Mouse (Mus musculus) neural tube, embryonic 11.5 days (tissue): ENCODE measurements around the gene Slc25a47. TPM values are rescaled to one million over a fixed set of nuclear protein-coding genes. Genes with fewer than 3 reads are reported as not detected.

ENCODE experiments used
- ATAC-seq: fragments of 200-750 bp; cut with Nextera tagmentation; 2 replicates; pipeline ENCODE4 v1.8.0; 2017; ENCODE audit warnings: moderate number of reproducible peaks, mild to moderate bottlenecking, moderate TSS enrichment, moderate library complexity; ENCODE audit not compliant: insufficient read depth, low FRiP score, low TSS enrichment
- DNase-seq: peaks from one replicate; pipeline ENCODE4 v3.0.0-alpha.2; 2015; ENCODE audit warnings: low spot score
- H3K27ac ChIP-seq: fragments of 300-500 bp; sonication (generic); 2 replicates; pipeline ENCODE4 v1.5.1; 2014; ENCODE audit warnings: low read depth, mild to moderate bottlenecking, low read length
- H3K27me3 ChIP-seq: fragments of 300-500 bp; sonication (generic); 2 replicates; pipeline ENCODE4 v1.6.1; 2014; ENCODE audit warnings: mild to moderate bottlenecking, low read length, mixed read lengths; ENCODE audit not compliant: control insufficient read depth, insufficient read depth
- H3K36me3 ChIP-seq: fragments of 300-500 bp; sonication (generic); 2 replicates; pipeline ENCODE4 v1.6.1; 2014; ENCODE audit warnings: mild to moderate bottlenecking, low read length, moderate library complexity, mixed read lengths; ENCODE audit not compliant: control insufficient read depth, insufficient read depth
- H3K4me1 ChIP-seq: fragments of 300-500 bp; sonication (generic); 2 replicates; pipeline ENCODE4 v1.6.1; 2014; ENCODE audit warnings: low read length, mixed read lengths; ENCODE audit not compliant: control insufficient read depth, insufficient read depth
- H3K4me2 ChIP-seq: fragments of 300-500 bp; sonication (generic); 2 replicates; pipeline ENCODE4 v1.6.1; 2014; ENCODE audit warnings: low read depth, mild to moderate bottlenecking, moderate library complexity
- H3K4me3 ChIP-seq: fragments of 300-500 bp; sonication (generic); 2 replicates; pipeline ENCODE4 v1.5.1; 2014; ENCODE audit warnings: low read depth, low read length
- H3K9ac ChIP-seq: fragments of 300-500 bp; sonication (generic); 2 replicates; pipeline ENCODE4 v1.6.1; 2014; ENCODE audit warnings: mild to moderate bottlenecking, low read length
- H3K9me3 ChIP-seq: fragments of 300-500 bp; sonication (generic); 2 replicates; pipeline ENCODE4 v1.6.1; 2016; ENCODE audit warnings: low read length; ENCODE audit not compliant: control insufficient read depth
- WGBS: fragments of 180-500 bp; shearing (Covaris S2); extraction: QIAGEN DNeasy Blood & Tissue Kit; methylation state at CpG from one replicate; pipeline ENCODE4 v1.1.7; 2014; 5-methylcytosine and 5-hydroxymethylcytosine counted together
- polyA plus RNA-seq: library from polyadenylated mRNA; unstranded; fragments of >200 nt; fragmentation: Nextera tagmentation; extraction: Ambion mirVana; gene quantifications from 2 replicates; pipeline ENCODE4 v1.2.1, GENCODE M21; 2014

Slc25a47 gene
- polyA plus RNA-seq, 1 experiment from 2014 or later = 13.2 TPM

GRCm38 (mm10) chr12:108887077-108887476 lies 51.2 kb downstream of the Slc25a47 start:
- Histone ChIP-seq H3K27ac (no peak overlapping the region), H3K9ac (no peak overlapping the region), H3K36me3 (peaks cover 4% of the 10 kb centered on the region; the same call in 1 of the 2 replicates), H3K9me3 (no peaks in the 10 kb centered on the region), H3K4me1 (no peaks in the 10 kb centered on the region), H3K4me2 (no peak overlapping the region), H3K27me3 (no peaks in the 10 kb centered on the region), H3K4me3 (no peak overlapping the region)
- no peak for ATAC-seq
- WGBS = 92% methylated on average over 4 of the region's 4 CpGs
- no peak for DNase-seq

- Histone ChIP-seq H3K27ac (no peak overlapping the region), H3K4me3 (no peak overlapping the region), H3K4me1 (peaks cover 8% of the 10 kb centered on the region; the same call in 1 of the 2 replicates), H3K27me3 (no peaks in the 10 kb centered on the region), H3K36me3 (peaks cover 4% of the 10 kb centered on the region; the same call in 1 of the 2 replicates), H3K9ac (no peak overlapping the region), H3K4me2 (no peak overlapping the region), H3K9me3 (no peaks in the 10 kb centered on the region)
- 66% methylated on average over 4 of the region's 4 CpGs for WGBS
- no peak for ATAC-seq
- DNase-seq = no peak
Observed at GRCm38 (mm10) chr12:108888632-108889031, 52.8 kb downstream of the Slc25a47 start.

DNA sequence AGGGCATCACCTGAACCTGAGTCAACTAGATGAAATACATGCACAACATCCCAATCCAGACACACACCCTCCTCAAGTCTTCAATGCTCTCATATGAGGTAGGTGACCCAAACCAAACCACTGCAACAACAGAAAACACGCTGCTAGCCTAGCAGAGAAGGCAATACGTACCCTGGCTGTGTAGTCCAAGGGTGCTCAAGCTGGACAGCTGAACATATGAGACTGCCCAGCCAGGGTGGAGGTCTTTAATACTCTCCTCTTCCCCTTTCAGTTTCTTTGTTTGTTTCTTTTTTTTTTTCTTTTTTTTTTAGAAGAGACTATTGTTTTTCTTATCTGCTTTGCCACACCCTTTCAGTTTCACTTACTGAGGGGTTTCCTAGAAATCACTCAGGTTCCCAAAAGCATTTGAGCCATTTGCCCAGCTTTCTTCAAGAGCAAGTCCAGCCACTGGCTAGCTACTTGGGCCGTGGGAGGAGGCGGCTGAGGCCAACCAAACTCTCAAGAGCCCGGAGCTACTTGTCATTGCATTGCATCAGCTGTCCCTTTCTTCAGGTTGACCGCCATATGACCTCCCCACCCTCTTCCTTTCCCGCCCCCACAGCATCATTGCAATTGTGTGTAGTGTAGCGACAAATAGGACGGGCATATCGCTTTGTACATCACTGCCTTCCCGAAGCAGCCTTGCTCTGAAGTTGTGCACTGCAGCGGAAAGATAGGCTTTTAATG lies 57.3 kb downstream of the Slc25a47 start, which contains the start of gene Wdr25:
TSS of gene Wdr25 (plus strand) at position 643 of the 726 bp plus-strand sequence.
- Histone ChIP-seq H3K4me2 (peak within 1 kb of the TSS; percentile 63), H3K27me3 (no peaks in the 10 kb centered on the region), H3K27ac (no peak within 1 kb of the TSS), H3K36me3 (no peaks in the 10 kb centered on the region), H3K4me1 (peaks cover 8% of the 10 kb centered on the region), H3K9me3 (no peaks in the 10 kb centered on the region), H3K4me3 (peak within 1 kb of the TSS; percentile 95), H3K9ac (peak within 1 kb of the TSS; percentile 81)
- 18% methylated on average over 12 of the region's 12 CpGs for WGBS
- DNase-seq (no peak), ATAC-seq (no peak)

DNA sequence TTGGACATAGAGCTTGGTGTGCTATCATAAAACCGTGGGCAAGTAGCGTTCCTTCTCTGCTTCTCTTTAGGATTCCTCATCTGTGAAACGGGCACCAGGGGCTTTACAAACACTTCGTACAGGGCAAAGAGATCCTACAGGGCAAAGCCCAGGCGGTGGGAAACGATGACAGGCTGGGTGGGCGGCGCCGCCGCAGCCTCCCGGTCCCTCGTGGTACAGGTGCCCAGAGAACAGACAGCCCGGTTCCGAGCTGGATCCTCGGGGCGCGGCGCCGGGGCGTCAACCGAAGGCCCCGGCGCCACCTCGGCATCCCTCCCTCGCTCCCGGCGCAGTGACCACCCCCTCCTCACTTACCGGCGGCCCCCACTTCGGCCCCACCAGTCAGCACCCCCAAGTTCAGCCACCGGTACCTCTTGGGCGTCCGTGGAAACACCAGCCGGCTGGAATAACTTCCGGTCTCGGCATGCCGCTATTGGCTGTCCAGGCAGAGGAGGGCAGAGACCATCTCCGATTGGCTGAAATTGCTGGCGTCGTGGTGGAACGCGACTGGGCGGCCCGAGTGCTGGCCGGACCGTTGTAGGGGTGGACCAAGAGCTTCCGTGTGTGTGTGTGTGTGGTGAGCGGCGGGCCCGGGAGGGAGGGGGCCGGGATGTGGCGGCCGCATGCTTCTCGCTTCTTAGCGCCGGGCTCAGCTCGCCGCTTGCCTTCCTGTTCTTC lies 58.0 kb downstream of the Slc25a47 start, which contains the start of gene Wars:
TSS of gene Wars (minus strand) at position 460 of the 717 bp plus-strand sequence.
- peak; percentile 100 for ATAC-seq

GRCm38 (mm10) chr12:108894432-108894816 lies 58.6 kb downstream of the Slc25a47 start:
- Histone ChIP-seq H3K36me3 (no peaks in the 10 kb centered on the region; the same call in 1 of the 2 replicates), H3K27ac (no peak overlapping the region), H3K9ac (peak overlapping the region; percentile 68), H3K27me3 (no peaks in the 10 kb centered on the region), H3K4me3 (peak overlapping the region; percentile 95), H3K4me2 (peak overlapping the region; percentile 53), H3K9me3 (no peaks in the 10 kb centered on the region), H3K4me1 (peaks cover 8% of the 10 kb centered on the region)
- 4% methylated on average over 7 of the region's 7 CpGs for WGBS
- ATAC-seq = peak; percentile 51
- DNase-seq = no peak

More for the DNA sequence above, 58.0 kb downstream of the Slc25a47 start, which contains the start of gene Wars:
- WGBS = 0% methylated on average over 55 of the region's 58 CpGs
- DNase-seq = peak; percentile 93
- peak within 1 kb of the TSS; percentile 95 for H3K4me3 ChIP-seq
- H3K27me3 ChIP-seq = no peaks in the 10 kb centered on the region
- H3K27ac ChIP-seq = no peak within 1 kb of the TSS
- peak within 1 kb of the TSS; percentile 63 for H3K4me2 ChIP-seq
- peaks cover 8% of the 10 kb centered on the region for H3K4me1 ChIP-seq
- peak within 1 kb of the TSS; percentile 81 for H3K9ac ChIP-seq
- no peaks in the 10 kb centered on the region; the same call in 1 of the 2 replicates for H3K36me3 ChIP-seq
- H3K9me3 ChIP-seq = no peaks in the 10 kb centered on the region

DNA sequence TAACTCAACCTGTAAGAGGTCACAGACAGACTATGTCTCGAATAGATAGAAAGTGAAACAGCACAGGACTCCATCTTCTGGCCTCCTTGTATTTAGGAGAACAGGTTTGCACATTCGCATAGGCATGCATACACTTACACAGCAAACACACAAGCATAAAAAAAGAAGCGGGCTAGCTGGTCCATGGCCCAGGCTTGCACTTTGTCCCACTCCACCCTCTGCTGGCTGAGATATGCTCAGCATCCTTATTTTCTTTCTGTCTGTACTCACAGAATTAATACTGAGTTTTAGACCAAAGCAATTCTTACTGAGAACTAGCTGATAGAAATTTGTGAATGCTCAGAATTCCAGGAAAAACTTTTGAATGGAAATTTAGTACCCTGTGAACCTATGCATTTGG lies 60.2 kb downstream of the Slc25a47 start:
- no peak overlapping the region for H3K4me2 ChIP-seq
- H3K9ac ChIP-seq = no peak overlapping the region
- H3K4me3 ChIP-seq = no peak overlapping the region
- peaks cover 8% of the 10 kb centered on the region for H3K4me1 ChIP-seq
- H3K27me3 ChIP-seq = no peaks in the 10 kb centered on the region
- DNase-seq = no peak
- H3K9me3 ChIP-seq = no peaks in the 10 kb centered on the region
- no peaks in the 10 kb centered on the region; the same call in 1 of the 2 replicates for H3K36me3 ChIP-seq
- H3K27ac ChIP-seq = no peak overlapping the region
- WGBS = 75% methylated on average over 3 of the region's 3 CpGs
- no peak for ATAC-seq

DNA sequence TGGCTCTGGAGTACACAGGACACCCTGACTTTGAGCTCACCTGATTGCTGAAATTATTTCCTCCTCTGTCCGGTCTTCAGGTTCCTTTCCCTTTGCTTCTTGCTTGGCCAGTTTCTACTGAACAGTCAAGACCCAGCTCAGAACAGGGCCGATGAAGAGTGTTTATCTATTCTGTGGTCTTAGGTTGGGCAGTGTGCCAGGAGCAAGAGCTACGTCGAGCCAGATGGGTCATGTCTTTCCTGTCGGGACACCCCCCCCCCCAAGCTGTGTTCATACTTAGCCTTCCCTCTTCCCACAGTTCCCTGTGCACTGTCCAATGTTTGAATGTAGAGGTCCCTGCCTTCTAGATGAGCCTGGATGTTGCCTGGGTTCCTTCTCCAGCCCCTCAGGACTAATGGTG lies 65.5 kb downstream of the Slc25a47 start:
- no peak overlapping the region for H3K27ac ChIP-seq
- no peak for DNase-seq
- 86% methylated on average over 5 of the region's 5 CpGs for WGBS
- no peak overlapping the region for H3K9ac ChIP-seq
- no peak overlapping the region for H3K4me3 ChIP-seq
- H3K27me3 ChIP-seq = no peaks in the 10 kb centered on the region
- H3K9me3 ChIP-seq = no peaks in the 10 kb centered on the region
- H3K4me2 ChIP-seq = no peak overlapping the region
- no peak for ATAC-seq
- peaks cover 12% of the 10 kb centered on the region for H3K4me1 ChIP-seq
- no peaks in the 10 kb centered on the region; the same call in 1 of the 2 replicates for H3K36me3 ChIP-seq

- 24% methylated on average over 8 of the region's 8 CpGs for WGBS
- Histone ChIP-seq H3K9ac (no peak overlapping the region), H3K4me2 (no peak overlapping the region), H3K36me3 (no peaks in the 10 kb centered on the region; the same call in 1 of the 2 replicates), H3K4me1 (peaks cover 19% of the 10 kb centered on the region), H3K9me3 (no peaks in the 10 kb centered on the region), H3K4me3 (no peak overlapping the region), H3K27ac (no peak overlapping the region), H3K27me3 (no peaks in the 10 kb centered on the region)
- DNase-seq (peak; percentile 71), ATAC-seq (no peak)
Observed at GRCm38 (mm10) chr12:108902940-108903339, 67.1 kb downstream of the Slc25a47 start.
